Mouse (Mus musculus) heart, adult 8-10 months (tissue): ENCODE results near the gene Ptprq. TPM values are rescaled to one million over a fixed set of nuclear protein-coding genes. Genes with fewer than 3 reads are reported as not detected.

Experiments used
- DNase-seq: peaks from one replicate; pipeline ENCODE4 v3.0.0; 2022; ENCODE audit warnings: low spot score
- total RNA-seq, 4 experiments: library from RNA; stranded (reverse); gene quantifications; 2 replicates each; pipeline ENCODE4 v1.2.4; 2022

Ptprq gene
- under 1 TPM in 1 of 4 experiments, not detected in 3; 0.03 TPM for total RNA-seq

DNA sequence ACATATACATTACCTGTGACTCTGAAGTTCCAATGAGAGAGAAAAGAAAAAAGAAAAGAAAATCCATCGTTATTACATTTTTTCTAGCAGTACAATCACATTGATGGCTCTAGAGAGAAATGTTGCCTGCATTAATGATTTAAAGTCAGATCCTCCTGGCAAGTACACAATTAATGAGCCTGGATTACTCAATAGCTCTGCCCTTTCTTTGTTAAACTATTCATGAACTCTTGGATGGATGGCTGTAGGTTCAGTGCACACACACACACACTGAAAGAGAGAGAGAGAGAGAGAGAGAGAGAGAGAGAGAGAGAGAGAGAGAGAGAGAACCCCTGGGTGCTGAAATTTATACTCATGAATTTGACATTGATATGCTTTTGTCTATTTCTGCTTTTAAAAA lies at the start of gene Ptprq:
TSS of gene Ptprq (minus strand) at position 246 of the 400 bp plus-strand sequence.
- no peak for DNase-seq

DNA sequence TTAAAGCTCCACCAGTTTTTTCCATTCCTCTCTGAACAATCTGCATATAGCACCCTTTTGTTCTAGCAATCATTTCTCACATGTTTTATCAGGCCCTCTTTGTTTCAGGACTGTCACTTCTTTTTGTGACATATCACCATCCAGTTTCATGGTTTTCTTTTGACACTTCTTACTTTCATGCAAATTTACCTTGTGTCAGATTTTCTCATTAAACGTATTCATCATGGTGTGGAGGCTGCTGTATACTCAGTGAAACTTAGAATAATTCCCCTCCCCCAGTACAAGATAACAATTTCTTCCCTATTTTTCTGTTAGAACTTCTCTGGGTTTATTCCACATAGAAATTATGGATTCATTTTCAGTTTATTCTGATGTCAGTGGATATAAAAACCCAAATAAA lies 39.8 kb upstream of the Ptprq start:
- no peak for DNase-seq

DNA sequence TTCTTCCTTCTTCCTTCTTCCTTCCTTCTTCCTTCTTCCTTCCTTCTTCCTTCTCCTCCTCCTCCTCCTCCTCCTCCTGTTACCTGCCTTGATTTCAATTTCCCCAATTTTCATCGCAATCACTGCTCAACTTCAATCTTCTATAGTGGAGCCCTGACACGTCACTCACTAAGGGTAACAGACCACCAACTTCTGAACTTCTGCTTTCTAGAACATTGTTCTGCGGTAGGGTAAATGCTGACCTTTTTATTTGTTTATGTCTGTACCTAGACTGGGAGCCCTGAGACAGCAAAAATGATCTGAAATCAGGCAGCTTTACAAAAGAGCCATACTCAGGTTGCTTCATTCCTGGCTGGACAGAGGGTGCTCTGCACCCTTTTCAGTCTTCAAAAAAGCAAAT lies 33.6 kb upstream of the Ptprq start:
- DNase-seq: no peak

DNA sequence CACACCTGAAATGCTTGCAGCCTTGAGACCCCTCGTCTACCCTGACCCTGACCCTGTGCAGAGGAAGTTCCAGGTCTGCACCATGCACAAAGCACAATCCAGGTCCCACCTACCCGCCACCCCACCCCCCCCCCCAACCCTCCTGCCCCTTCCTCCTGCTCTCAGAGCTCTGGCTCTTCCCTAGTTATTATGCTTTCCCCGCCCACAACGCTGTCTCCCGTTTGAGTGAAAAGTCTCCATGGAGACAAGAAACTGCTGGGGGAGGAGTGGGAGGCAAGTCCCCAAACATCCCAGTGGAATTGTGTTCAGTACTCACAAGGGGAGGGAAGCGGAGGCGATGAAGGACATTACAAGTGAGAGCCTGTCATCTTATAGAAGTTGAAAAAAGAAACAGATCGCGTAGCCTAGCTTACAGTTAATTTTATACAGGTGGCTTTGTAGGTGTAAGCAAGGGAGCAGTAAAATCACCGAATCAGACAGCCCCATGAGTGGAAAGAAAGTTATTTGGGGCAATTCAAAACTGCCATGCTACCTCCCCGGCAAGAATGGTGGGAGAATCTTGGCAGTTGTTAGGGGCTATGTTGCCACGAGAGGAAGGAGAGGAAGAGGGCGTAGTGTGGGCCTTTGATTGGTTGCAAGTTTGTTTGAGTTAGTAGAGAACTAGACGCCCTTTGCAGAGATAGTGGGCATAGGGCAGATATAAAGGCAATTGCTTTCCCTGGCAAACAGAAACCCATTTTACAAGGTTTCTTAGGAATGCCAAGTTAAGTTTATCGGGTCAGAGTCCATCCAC lies 32.7 kb upstream of the Ptprq start:
- no peak for DNase-seq

DNA sequence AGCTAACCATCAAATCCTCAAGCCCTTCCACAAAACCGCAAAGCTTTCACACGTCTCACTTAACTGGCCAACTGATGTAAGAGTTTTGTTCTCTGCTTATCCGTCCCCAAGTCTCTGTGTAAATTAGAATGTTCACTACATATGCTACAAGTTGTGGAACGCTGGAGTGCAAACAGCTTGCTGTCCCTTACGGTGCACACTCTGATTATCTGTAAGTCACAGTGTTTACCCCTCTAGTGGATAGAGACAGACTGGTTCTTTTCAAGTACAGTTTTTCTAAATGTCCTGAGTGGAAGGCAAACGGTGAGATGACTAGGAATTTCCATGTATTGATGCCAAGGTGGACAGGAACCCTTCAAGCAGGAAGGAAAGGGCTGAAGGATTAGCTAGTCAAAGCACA lies 32.1 kb upstream of the Ptprq start:
- no peak for DNase-seq

DNA sequence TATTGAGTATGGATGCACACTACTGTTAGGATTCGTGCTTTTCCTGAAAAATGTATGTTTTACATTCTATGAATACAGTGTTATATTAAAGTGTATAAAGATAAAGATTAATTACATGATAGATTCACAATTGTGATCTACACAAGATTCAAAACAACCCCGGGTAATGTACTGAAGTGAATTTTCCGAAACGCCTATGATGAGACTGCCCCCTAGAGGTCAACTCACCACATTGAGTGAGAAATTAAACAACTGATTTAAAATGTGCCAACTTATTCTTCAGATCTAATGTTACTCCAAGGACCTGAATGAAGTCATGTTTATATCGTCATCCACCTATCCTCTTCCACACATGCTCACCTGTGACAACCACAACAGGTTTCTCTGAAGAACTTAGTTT lies 27.7 kb upstream of the Ptprq start:
- peak; percentile 15 for DNase-seq

DNA sequence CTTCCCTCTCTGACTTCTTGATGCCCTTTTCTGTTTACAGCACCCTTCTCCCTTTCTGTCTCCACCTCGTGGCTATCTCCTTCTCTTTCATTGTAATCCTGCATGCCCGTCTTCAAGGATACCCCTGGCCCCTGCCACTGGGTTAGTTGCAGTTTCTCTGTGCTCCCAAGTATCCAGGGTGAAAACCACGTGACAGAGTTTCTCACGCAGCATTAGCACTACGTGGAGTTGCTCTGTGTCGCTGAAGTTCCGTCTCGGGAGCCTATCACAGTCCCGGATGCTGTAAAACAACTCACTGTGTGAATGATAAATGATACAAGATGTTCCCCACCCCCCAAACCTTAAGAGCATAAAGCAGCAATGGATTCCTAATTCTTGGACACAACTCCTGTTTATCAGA lies 26.9 kb upstream of the Ptprq start:
- DNase-seq: no peak

DNA sequence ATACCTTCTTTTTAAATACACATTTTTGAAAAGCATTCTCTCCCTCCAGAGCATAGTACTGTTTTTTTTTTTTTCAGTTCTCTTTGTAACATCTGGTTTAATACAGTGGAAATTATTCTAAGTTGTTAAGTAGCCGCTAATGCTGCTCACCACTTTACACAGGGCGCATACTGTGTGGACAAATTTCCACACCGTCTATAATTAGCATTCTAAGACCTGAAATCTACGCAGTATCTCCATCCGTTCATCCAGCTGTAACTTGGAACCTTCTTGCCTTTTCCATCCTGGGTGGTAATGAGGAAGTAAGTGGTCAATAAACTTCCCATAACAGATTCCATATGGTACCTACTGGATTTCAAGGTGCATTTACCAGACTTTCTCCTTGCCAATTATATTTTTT lies 20.0 kb upstream of the Ptprq start:
- no peak for DNase-seq

DNA sequence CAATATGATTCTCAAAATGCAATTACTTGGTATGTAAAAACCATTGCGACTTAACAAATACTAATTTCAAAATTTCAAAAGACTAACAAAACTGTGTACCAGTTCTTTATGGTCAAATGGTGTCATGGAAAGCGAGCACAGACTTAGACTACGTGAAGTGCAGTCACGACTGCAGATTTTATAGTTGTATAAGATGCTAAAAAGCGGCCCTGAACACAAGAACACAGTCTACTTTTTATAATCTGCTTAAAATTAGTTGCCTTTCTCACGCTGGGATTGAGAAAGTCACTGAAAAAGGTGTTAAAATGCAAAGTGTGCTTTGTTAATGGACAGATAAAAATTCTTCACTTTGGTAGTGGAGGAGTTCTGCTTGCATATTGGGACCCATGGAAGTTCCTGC lies 17.9 kb upstream of the Ptprq start:
- DNase-seq: no peak

DNA sequence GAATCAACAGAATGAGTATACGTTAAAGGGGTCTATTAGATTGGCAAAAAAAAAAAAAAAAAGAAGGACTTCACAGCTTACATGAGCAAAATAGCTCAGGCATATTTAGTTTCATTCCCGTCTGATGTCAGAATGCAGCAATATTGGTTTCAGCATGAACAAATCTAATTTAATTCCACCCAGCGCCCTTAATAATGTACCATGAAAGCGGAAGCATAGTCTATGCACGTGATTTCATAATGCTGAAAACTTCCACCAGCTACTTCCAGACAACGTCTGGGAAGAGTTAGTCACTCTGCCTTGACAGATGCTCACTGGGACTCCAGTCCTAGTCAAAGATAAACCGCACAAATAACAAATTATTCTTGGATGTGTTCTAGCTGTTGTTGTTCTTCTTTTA lies 15.6 kb upstream of the Ptprq start:
- no peak for DNase-seq

DNA sequence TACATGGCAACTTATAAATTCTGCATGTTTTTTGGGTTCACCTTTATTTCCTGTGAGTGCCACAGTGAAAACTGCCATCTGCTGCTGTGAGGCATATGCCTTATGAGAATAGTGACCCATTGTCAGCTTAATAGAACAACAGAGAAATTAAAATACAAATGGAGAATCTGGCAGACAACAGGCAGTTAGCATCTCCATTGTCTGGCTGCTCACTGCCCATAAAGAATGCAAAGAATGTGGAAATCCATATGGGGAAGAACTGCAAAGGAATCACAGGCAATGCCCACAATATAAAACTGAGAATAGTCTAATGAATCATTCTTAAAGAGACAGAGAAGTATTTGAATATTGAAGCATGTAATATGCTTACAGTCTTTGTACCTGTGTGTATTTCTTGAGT lies 14.5 kb upstream of the Ptprq start:
- DNase-seq: no peak

DNA sequence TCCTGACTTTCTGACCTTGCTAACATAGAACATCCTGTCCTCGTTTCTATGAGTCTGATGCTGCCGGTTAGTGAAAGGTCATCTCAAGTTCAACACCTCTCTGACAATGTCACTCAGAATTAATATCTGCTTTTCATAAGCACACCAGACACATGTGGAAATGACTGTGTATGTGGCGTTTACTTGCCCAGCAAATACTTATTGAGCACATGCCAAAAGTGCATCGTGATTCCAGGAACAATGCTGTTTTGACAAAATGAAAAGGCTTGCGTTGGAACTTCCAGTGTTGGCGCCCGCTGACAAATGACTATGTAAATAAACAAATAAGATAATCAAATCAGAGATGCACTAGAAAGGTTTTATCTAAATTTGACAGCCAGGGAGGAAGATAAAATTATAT lies 5.8 kb upstream of the Ptprq start:
- DNase-seq: no peak

DNA sequence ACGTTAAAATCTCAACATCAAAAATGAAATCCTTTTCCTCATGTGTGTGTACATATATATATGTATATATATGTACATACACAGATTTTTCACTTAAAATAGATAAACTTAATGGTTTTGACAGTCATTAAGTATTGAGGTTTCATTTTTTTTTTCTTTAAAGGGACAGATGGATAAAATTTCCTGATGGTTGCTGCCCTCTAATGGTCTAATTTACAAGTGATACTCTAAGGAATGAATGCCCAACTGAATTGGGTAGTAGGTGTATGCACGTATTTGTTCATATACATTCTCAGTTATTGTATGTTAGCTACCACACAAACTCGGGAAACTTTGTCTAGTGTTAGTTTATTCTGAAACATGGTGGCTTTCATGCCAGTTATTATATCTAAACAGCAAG lies 15.4 kb downstream of the Ptprq start:
- peak; percentile 17 for DNase-seq

DNA sequence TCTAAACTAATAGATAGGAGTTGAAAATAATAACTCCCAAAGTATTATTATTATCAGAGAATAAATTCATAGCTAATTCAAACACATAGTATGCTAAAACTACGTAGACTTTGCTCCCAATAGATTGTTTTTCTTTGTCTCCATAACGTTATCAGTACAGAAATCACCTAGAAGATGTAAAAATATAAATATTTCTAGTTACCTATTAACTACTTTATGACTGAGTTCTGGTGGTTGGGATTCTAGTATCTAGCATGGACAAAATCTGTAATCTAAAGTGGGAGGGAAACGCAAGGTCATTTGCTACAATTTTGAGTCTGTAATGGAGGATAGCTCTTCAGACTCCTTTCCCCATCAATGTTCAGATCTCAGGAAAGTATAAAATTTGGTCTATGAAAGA lies 18.9 kb downstream of the Ptprq start:
- no peak for DNase-seq

DNA sequence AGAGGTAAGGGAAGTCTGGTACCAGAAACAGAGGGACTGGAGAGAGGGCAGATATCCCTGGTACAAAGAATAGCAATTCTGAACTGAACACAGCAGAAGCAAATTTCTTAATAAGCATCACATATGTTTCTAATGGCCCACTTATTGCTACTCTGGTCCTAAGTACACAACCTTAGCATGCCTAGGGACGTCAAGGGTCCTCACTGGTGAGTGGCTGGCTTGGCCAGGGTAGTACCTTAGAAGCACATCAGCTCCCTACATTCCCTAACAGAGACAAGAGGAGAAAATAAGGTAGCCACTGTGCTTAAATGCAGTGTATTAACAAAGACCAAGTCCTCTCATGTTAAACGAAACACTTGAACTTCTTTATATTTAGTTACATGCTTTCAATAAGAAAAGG lies 21.1 kb downstream of the Ptprq start:
- no peak for DNase-seq

DNA sequence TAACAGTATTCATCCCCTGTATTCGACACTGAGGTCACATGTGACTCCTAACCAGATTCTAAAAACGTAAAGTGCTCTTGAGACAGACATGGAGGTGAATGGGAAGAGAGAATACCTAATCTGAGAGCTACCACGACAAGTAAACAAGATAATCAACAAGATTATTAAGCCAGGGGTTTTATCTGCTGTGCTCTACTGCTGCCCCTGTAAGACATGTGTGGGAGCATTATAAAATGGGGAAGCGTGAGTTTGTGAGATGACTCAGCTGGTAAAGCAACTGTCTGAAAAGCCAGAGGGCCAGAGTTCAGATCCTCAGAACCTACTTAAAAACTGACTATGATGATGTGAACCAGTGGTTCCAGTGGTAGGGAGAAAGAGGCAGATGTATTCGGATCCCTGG lies 22.7 kb downstream of the Ptprq start:
- no peak for DNase-seq

DNA sequence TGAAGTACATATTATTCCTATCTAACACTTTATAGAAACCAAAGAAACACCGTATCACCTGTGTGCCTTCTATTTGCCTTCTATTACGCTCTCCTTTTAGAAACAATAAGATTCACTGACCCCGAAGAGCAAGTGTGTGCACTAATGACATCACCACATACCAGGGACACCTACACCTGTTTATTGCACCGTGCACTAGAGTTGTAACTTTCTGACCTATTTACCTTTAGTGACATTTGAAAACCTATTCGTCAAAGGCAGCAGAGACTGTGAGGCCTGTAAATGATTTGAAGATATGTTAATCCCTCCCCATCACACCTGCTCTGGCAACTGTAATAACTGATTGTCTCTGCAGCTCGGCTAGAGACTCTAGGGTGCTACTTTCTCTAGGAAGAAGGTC lies 32.5 kb downstream of the Ptprq start:
- DNase-seq: no peak

DNA sequence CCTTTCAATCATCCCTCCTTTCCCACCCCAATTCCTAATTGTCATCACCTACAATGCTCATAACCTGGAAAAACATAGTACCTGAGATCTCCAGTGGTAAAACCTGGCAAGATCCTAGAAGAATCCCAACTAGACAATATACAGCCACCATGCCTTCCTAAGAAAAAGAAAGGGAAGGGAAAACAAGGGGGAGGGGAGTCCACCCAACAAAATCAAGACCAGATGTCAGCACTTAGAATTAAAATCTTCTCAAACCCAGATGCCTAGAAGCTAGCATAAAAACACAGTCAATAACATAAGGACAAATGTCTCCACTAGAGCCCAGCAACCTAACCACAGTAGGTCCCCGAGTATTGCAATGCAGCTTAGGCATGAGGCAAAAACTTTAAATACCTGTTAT lies 43.9 kb downstream of the Ptprq start:
- DNase-seq: no peak

DNA sequence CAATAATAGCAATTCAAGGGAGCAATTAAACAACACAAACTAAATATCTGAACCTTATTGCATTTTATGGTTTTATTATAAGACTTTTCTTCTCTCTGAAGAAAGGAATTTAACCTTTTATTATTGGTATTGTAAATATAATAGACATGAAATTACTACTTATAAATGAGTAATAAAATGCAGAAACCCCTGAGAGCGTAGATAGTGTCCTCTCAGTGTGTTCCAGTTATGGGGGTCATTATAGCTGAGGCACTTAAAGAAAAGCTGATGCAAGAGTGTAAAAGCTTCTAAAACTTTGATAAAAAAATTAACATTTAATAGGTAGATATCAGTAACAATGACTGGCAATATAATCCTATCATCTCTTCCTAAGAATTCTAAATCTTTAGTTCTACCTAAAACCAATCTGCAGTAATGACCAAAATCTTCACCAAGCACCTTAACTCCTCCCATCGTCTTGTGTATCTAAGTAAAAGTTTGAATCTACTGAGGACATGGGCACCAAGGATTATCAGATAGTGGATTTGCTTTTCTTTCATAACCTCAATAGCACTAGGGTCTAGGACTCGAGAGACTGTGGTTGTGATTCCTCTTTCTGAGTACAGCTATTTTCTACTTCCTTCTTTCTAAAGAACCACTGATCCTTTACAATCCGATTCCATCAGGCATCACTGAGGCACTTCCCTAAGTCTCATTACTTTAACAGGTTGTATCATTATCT lies 51.3 kb downstream of the Ptprq start:
- no peak for DNase-seq

DNA sequence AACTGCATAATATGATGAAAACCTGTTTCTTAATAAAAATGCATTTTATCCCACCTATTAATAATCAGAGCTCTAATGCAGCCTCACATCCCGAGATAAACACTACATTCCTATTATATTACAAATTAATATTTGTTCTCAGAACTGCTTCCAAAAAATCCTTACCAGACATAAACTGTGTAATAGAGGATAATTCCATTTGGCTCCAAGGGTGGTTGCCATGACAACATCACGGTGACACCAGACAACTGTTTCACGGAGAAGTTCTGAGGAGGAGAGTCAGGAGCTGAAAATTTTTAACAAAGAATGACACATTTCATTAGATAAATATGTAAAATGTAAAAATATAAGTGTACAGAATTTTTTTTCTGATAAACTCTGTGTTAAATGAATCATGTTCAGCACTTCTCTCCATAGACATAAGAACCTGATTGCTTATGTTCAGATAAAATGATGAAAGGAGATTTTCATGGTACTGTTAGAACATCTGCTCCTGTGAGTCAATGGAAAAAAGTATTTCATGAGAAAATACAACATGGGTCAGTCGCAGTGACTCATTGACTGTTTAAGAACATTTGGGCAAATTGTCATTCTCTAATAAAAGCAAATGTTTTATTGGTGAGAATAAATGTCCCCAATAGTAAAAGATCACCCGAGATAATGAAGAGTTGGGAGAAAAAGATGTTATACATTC lies 57.3 kb downstream of the Ptprq start:
- peak; percentile 15 for DNase-seq

DNA sequence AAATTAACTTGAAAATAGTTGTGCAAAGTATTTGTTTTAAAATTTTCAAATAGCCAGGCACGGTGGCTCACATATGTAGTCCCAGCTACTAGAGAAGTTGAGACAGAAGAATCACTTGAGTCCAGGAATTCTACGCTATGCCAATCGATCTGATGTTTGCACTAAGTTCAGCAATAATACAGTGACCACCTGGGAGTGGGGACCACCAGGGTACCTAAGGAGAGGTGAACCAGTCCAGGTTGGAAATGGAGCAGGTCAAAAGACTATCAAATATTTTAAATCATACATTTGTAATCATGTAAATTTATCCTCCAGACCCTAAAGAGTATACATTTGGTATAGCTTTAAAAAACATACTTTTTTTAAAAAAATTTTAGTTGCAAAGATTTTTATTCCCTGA lies 57.9 kb downstream of the Ptprq start:
- no peak for DNase-seq

DNA sequence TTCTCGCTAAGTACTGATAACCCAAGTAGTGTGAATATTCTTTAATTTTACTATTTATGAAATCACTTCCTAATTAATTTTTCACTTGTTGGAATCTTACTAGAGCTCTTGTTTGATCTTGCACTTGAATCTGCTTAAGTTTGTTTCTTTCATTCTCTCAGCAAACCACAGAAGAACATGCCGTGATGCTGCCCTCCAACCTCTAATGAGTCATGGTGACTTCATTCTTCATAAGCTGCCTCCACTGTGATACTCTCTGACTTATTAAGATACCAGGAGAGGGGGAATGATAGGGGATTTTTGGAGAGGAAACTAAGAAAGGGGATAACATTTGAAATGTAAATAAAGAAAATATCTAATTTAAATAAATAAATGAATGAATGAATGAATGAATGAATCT lies 60.7 kb downstream of the Ptprq start:
- DNase-seq: no peak

DNA sequence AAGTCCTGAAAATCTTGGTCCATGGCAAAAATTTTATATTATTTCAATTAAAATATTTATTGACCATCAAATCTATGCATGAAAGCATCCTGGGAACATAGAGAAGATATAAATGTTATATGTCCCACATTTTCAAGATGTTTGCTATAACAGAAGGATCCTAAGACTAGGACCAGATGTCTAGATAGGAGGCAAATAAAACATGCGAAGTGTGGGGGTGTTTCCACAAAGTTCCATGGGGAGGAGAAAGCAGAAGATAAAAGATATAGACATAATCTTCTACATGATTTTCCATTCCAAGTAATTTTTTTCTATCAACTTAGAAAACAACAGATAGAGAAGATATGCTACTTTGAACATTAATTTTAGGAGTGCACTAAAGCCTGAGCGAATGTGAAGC lies 70.2 kb downstream of the Ptprq start:
- no peak for DNase-seq
